Mouse (Mus musculus) layer of hippocampus, adult 6 months (tissue): ENCODE data around the gene Dnajc5. TPM values are rescaled to one million over a fixed set of nuclear protein-coding genes. Genes with fewer than 3 reads are reported as not detected.

Experiments
- long read RNA-seq, 2 experiments: library from polyadenylated mRNA; unstranded; transcript quantifications; one replicate each; pipeline ENCODE4 v2.0.0; 2019 to 2020
- microRNA-seq: library from miRNA; unstranded; fragments of <30 nt; microRNA quantifications from one replicate; pipeline ENCODE4 v1.2.0, GENCODE M21; 2020
- polyA plus RNA-seq: library from polyadenylated mRNA; unstranded; fragments of <200 nt; fragmentation: Nextera tagmentation; gene quantifications from 2 replicates; pipeline ENCODE4 v1.2.3, GENCODE M21; 2021

Dnajc5 gene
- 113 and 124 TPM in 2 replicates for polyA plus RNA-seq
- long read RNA-seq, experiment 1, full-length matches to known transcripts, result 243 of 386 reads
- long read RNA-seq, experiment 1, partial matches to known transcripts, result 20 of 386 reads
- long read RNA-seq, experiment 1, other reads (novel, unspliced or antisense), result 123 of 386 reads
- long read RNA-seq, experiment 2, full-length matches to known transcripts, result 1,193 of 1,376 reads
- long read RNA-seq, experiment 2, partial matches to known transcripts, result 115 of 1,376 reads
- long read RNA-seq, experiment 2, other reads (novel, unspliced or antisense), result 68 of 1,376 reads

GRCm38 (mm10) chr2:181520118-181520935, at the start of gene Dnajc5:
TSS of gene Dnajc5 (plus strand) at chr2:181520485.

GRCm38 (mm10) chr2:181493156-181493927, 26.9 kb upstream of the Dnajc5 start, which contains the start of gene Abhd16b:
TSS of gene Abhd16b (plus strand) at chr2:181493206.

GRCm38 (mm10) chr2:181496831-181497547, 23.3 kb upstream of the Dnajc5 start, which contains the start of gene Tpd52l2:
TSS of gene Tpd52l2 (plus strand) at chr2:181497142.

GRCm38 (mm10) chr2:181584411-181584942, 64.2 kb downstream of the Dnajc5 start, which contains the start of gene Uckl1:
TSS of gene Uckl1 (minus strand) at chr2:181584892.

GRCm38 (mm10) chr2:181591528-181592085, 71.3 kb downstream of the Dnajc5 start, which contains the start of gene Prpf6:
TSS of gene Prpf6 (plus strand) at chr2:181591868.

GRCm38 (mm10) chr2:181592231-181593041, 72.2 kb downstream of the Dnajc5 start, which contains the start of gene Zfp512b:
TSS of gene Zfp512b (minus strand) at chr2:181592803.

GRCm38 (mm10) chr2:181598454-181599351, 78.4 kb downstream of the Dnajc5 start, which contains the start of gene Samd10:
TSS of gene Samd10 (minus strand) at chr2:181599212.

Small RNA genes lying within 50 kb of the gene (microRNA-seq; reads per million reads assigned to microRNA genes)
- gene Mir7006, result not detected

Other genes with a start within 250 kb of the Dnajc5 start
- gene Gmeb2, start 232.4 kb upstream of the Dnajc5 start, polyA plus RNA-seq, result 2.1 TPM in 2 replicates
- 1,101 and 1,309 TPM in 2 replicates for gene Stmn3, start 206.0 kb upstream of the Dnajc5 start, polyA plus RNA-seq
- 1.5 and 2.6 TPM in 2 replicates for gene Rtel1, start 200.7 kb upstream of the Dnajc5 start, polyA plus RNA-seq
- gene Zgpat, start 155.6 kb upstream of the Dnajc5 start, polyA plus RNA-seq, result 19.8 and 20.5 TPM in 2 replicates
- gene Arfrp1, start 155.1 kb upstream of the Dnajc5 start, polyA plus RNA-seq, result 52.9 and 56.3 TPM in 2 replicates
- gene Lime1, start 140.4 kb upstream of the Dnajc5 start, polyA plus RNA-seq, result 2.0 and 2.8 TPM in 2 replicates
- gene Zbtb46, start 61.1 kb upstream of the Dnajc5 start, polyA plus RNA-seq, result 2.8 and 3.0 TPM in 2 replicates
- not detected in 2 replicates for gene Abhd16b, start 27.3 kb upstream of the Dnajc5 start, polyA plus RNA-seq
- gene Tpd52l2, start 23.3 kb upstream of the Dnajc5 start, polyA plus RNA-seq, result 92.7 and 98.3 TPM in 2 replicates
- 27.8 and 30.1 TPM in 2 replicates for gene Uckl1, start 64.4 kb downstream of the Dnajc5 start, polyA plus RNA-seq
- 51.0 and 58.7 TPM in 2 replicates for gene Prpf6, start 71.4 kb downstream of the Dnajc5 start, polyA plus RNA-seq
- 8.0 and 8.6 TPM in 2 replicates for gene Zfp512b, start 72.3 kb downstream of the Dnajc5 start, polyA plus RNA-seq
- gene Samd10, start 78.7 kb downstream of the Dnajc5 start, polyA plus RNA-seq, result 13.9 and 18.8 TPM in 2 replicates
- not detected in 2 replicates for gene Gm29797, start 136.5 kb downstream of the Dnajc5 start, polyA plus RNA-seq
- gene Sox18, start 151.2 kb downstream of the Dnajc5 start, polyA plus RNA-seq, result 2.4 and 4.7 TPM in 2 replicates
- 54.4 and 58.7 TPM in 2 replicates for gene Tcea2, start 159.8 kb downstream of the Dnajc5 start, polyA plus RNA-seq
- gene Rgs19, start 173.5 kb downstream of the Dnajc5 start, polyA plus RNA-seq, result 48.8 and 52.4 TPM in 2 replicates
- not detected in 2 replicates for gene Lkaaear1, start 178.0 kb downstream of the Dnajc5 start, polyA plus RNA-seq
- 21.8 and 24.4 TPM in 2 replicates for gene Oprl1, start 194.5 kb downstream of the Dnajc5 start, polyA plus RNA-seq
- 0.93 and 1.0 TPM in 2 replicates for gene Myt1, start 242.8 kb downstream of the Dnajc5 start, polyA plus RNA-seq